Mouse (Mus musculus) heart, embryonic 11.5 days (tissue): ENCODE measurements around the gene Dennd4c. TPM values are rescaled to one million over a fixed set of nuclear protein-coding genes. Genes with fewer than 3 reads are reported as not detected.
A peak's percentile ranks its signal among the peaks of the same experiment; 100 is the strongest.

ENCODE experiments used
- ATAC-seq: fragments of 200-750 bp; cut with Nextera tagmentation; replicated peaks from 2 replicates; pipeline ENCODE4 v1.8.0; 2017; ENCODE audit warnings: moderate library complexity; ENCODE audit not compliant: insufficient number of reproducible peaks, low FRiP score, low TSS enrichment
- H3K27ac ChIP-seq: fragments of 300-500 bp; sonication (generic); 2 replicates; pipeline ENCODE4 v1.5.1; 2014; ENCODE audit warnings: mild to moderate bottlenecking, low read depth, low read length
- H3K27me3 ChIP-seq: fragments of 300-500 bp; sonication (generic); 2 replicates; pipeline ENCODE4 v1.6.1; 2014; ENCODE audit warnings: mild to moderate bottlenecking, low read length, mixed read lengths; ENCODE audit not compliant: control insufficient read depth, insufficient read depth
- H3K36me3 ChIP-seq: fragments of 300-500 bp; sonication (generic); 2 replicates; pipeline ENCODE4 v1.6.1; 2014; ENCODE audit warnings: mild to moderate bottlenecking, low read length, moderate library complexity, mixed read lengths; ENCODE audit not compliant: control insufficient read depth, insufficient read depth
- H3K4me1 ChIP-seq: fragments of 300-500 bp; sonication (generic); 2 replicates; pipeline ENCODE4 v1.6.1; 2014; ENCODE audit warnings: low read length; ENCODE audit not compliant: control insufficient read depth, insufficient read depth
- H3K4me2 ChIP-seq: fragments of 300-500 bp; sonication (generic); 2 replicates; pipeline ENCODE4 v1.6.1; 2014; ENCODE audit warnings: mild to moderate bottlenecking, moderate library complexity
- H3K4me3 ChIP-seq: fragments of 300-500 bp; sonication (generic); 2 replicates; pipeline ENCODE4 v1.5.1; 2014; ENCODE audit warnings: low read depth, low read length
- H3K9ac ChIP-seq: fragments of 300-500 bp; sonication (generic); 2 replicates; pipeline ENCODE4 v1.6.1; 2014; ENCODE audit warnings: mild to moderate bottlenecking, low read depth, low read length, moderate library complexity
- H3K9me3 ChIP-seq: fragments of 300-500 bp; sonication (generic); replicated peaks from 2 replicates; pipeline ENCODE4 v1.6.1; 2016; ENCODE audit warnings: low read length; ENCODE audit not compliant: control insufficient read depth
- WGBS: fragments of 180-500 bp; shearing (Covaris S2); extraction: QIAGEN DNeasy Blood & Tissue Kit; methylation state at CpG from one replicate; pipeline ENCODE4 v1.1.7; 2014; ENCODE audit not compliant: insufficient replicate concordance; 5-methylcytosine and 5-hydroxymethylcytosine counted together
- polyA plus RNA-seq: library from polyadenylated mRNA; unstranded; fragments of >200 nt; fragmentation: Nextera tagmentation; extraction: Ambion mirVana; gene quantifications from 2 replicates; pipeline ENCODE4 v1.2.1, GENCODE M21; 2014

Gene Dennd4c
- polyA plus RNA-seq, 1 experiment from 2014 or later, result 8.3 TPM

DNA sequence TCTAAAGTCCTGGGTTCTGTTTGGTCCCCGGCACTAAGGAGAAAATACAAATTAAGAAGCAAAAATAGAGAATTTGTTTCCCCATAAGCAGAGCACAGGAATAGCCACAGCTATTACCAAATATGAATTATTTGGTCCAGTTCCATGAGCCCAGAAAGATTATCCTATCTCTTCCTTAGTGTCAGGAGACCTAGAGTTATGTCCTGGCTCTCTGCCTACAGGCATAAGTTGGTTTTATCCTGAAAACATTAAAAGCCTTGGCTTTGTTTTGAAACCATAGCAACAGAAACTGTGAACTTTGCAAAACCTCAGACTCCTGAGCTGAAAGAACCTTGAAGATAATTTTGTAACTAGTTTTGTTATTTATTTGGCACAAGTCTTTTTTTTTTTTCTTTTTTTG is 31.2 kb upstream of the Dennd4c start:
- Histone ChIP-seq H3K4me1 (no peaks in the 10 kb centered on the region), H3K36me3 (no peaks in the 10 kb centered on the region), H3K4me3 (no peak overlapping the region), H3K9ac (no peak overlapping the region), H3K27me3 (no peaks in the 10 kb centered on the region), H3K9me3 (no peaks in the 10 kb centered on the region), H3K4me2 (no peak overlapping the region), H3K27ac (no peak overlapping the region)
- no peak for ATAC-seq
- 78% methylated on average over 1 of the region's 1 CpGs for WGBS

DNA sequence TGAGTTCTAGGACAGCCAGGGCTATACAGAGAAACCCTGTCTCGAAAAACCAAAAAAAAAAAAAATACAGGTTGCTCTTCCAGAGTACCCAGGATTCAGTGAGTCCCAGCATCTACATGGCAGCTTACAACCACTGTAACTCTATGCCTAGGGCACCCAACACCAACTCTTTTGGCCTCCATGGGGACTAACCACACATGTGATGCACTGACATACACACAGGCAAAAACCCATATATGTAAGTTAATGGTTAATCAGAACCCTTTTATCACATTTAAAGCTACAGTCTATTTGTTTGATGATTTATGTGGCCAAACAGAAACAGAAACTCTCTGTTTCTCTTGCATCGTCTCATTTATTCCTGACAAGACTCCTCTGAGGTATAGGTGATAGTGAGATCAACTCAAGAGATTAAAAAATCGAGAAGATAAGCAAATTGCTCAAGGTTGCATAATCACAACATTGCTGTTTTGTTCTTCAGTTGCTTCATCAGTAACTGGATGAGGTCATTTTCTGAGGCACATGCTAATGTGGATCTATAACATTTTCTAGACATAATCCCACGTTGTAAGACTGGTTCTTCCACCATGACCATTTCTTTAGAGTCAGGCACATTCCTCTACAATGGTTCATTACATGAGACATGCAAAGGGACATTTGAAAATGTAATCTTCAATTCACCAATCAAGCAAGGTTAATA is 29.3 kb upstream of the Dennd4c start:
- Histone ChIP-seq H3K27ac (no peak overlapping the region), H3K27me3 (no peaks in the 10 kb centered on the region), H3K36me3 (no peaks in the 10 kb centered on the region), H3K4me1 (no peaks in the 10 kb centered on the region), H3K9me3 (no peaks in the 10 kb centered on the region), H3K4me3 (no peak overlapping the region), H3K4me2 (no peak overlapping the region), H3K9ac (no peak overlapping the region)
- ATAC-seq, result no peak
- 70% methylated on average over 4 of the region's 4 CpGs for WGBS

DNA sequence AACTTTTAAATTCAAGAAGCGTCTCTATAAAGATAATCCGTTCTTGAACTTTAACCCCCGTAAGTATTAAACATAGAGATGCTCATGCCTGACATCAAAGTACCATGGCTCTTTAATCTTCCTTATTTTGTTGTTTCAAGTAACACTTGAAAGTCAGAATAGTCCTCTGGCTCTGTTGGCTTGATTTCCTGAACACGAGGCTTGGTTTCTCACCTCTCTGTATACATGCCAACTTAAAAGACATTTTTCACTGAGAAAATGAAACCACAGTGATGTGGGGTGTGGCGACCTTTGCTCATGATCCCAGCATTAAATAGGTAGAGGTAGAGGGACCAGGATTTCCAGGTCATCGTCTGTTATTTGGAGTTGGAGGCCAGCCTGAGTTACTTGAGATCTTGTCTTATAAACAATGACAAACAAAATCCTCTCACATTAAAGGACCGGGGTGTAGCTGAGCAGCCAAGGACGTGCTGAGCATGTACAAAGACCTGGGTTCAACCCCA is 26.4 kb upstream of the Dennd4c start:
- Histone ChIP-seq H3K36me3 (no peaks in the 10 kb centered on the region), H3K4me2 (no peak overlapping the region), H3K27me3 (no peaks in the 10 kb centered on the region), H3K9me3 (no peaks in the 10 kb centered on the region), H3K27ac (no peak overlapping the region), H3K4me3 (no peak overlapping the region), H3K9ac (no peak overlapping the region), H3K4me1 (peaks cover 10% of the 10 kb centered on the region)
- no peak for ATAC-seq
- WGBS, result 72% methylated on average over 8 of the region's 8 CpGs

DNA sequence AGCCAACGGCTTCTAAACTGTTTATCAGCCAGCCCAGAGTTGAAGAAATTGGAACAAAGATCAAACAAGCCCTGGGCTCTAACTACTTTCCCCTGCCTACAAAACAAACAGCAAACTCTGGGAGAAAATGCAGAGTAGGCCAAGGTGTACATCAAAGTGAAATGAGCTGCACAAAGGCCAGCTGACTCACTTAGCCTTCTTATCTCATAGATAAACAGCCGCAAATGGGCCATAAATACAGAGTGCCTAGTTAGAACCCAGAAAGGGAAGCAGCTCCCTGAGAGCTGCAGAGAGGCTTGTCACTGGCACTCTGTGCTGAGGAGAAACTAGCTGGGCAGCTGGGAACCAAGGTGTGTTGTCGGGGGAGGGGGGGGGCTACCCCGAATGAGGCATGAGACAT is 23.2 kb upstream of the Dennd4c start:
- WGBS, result 11% methylated on average over 4 of the region's 4 CpGs
- H3K27ac ChIP-seq, result no peak overlapping the region
- H3K9ac ChIP-seq, result no peak overlapping the region; the same call in 1 of the 2 replicates
- ATAC-seq, result no peak
- H3K27me3 ChIP-seq, result no peaks in the 10 kb centered on the region
- peaks cover 10% of the 10 kb centered on the region for H3K4me1 ChIP-seq
- no peaks in the 10 kb centered on the region for H3K36me3 ChIP-seq
- H3K4me2 ChIP-seq, result peak overlapping the region; percentile 20
- H3K4me3 ChIP-seq, result no peak overlapping the region
- H3K9me3 ChIP-seq, result no peaks in the 10 kb centered on the region

DNA sequence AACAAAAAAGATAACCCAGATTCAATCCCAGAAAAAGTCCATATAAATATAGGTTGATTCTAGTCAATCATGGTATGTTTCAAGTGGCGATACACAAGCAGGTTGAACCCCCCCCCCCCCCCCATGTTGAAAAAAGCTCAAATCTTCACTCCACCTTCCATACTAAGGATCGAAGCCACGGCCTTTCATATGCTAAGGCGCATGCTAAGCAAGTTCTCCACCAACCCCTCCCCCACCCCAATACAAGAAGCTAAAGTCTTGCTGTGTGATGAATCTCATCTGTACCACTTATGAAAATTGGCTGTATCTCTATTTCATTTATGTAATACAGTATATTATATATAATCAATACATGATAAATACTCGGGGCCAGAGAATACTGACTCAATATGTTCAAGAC is 22.2 kb upstream of the Dennd4c start:
- Histone ChIP-seq H3K4me3 (no peak overlapping the region), H3K9ac (no peak overlapping the region), H3K36me3 (no peaks in the 10 kb centered on the region), H3K4me1 (peaks cover 10% of the 10 kb centered on the region), H3K27ac (no peak overlapping the region), H3K4me2 (no peak overlapping the region), H3K27me3 (no peaks in the 10 kb centered on the region), H3K9me3 (no peaks in the 10 kb centered on the region)
- no peak for ATAC-seq
- 88% methylated on average over 5 of the region's 5 CpGs for WGBS

DNA sequence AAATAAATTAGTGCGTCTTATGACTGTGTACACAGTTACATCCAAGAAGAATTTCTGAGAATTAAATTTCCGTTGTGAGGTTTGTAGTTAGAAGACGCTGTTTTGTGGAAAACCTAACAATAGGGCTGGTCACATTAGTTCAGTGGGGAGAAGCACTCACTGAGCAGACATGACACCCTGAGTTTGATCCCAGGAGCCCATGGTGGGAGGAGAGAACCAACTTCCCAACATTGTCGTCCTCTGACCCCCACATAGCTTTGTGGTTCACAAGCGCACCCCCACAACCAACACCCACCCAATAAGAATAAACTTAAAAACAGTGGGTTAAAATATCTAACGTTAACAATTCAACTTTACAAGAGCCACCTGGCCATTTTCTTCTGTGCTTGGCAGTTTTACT is 18.5 kb upstream of the Dennd4c start:
- Histone ChIP-seq H3K9me3 (no peaks in the 10 kb centered on the region), H3K27ac (no peak overlapping the region), H3K36me3 (no peaks in the 10 kb centered on the region), H3K4me1 (peaks cover 10% of the 10 kb centered on the region), H3K4me2 (no peak overlapping the region), H3K27me3 (no peaks in the 10 kb centered on the region), H3K4me3 (no peak overlapping the region), H3K9ac (no peak overlapping the region)
- ATAC-seq, result no peak
- 79% methylated on average over 6 of the region's 6 CpGs for WGBS

DNA sequence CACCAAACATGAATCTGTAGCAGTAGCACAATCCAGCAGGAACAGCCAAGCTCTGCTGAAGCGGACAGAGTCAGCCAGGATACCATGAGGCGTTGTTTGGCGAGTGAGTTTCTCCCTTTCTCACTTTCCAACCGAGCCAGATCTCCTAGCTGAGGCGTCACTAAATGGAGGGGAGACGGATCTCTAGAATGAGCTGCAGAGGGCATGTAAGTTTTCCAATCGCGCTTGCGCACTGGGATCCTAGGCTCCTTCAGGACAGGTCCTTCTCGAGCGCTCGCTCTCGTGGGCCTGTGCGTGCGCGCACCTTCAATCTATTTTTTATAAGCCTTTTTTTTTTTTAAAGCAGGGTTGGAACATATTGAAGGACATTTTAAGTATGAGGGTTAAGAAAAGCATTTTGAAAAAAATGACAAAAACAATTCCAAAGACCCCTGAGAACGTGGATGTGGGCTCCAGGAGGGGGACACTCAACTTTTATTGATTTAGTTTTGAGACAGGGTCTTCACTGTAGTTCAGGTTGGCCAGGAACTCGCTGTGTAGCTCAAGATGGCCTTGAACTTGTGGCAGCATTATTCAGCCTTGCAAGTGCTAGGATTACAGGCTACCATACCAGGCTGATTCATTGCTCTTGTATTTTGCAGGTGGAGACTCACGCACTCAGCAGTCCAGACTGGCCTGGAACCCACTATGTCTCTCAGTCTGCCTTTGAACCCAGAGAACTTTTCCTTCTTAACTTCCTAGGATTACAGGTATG is 14.1 kb upstream of the Dennd4c start:
- Histone ChIP-seq H3K9me3 (no peaks in the 10 kb centered on the region), H3K36me3 (no peaks in the 10 kb centered on the region), H3K27me3 (no peaks in the 10 kb centered on the region), H3K27ac (no peak overlapping the region), H3K4me3 (no peak overlapping the region), H3K4me2 (no peak overlapping the region), H3K4me1 (peaks cover 2% of the 10 kb centered on the region; the same call in 1 of the 2 replicates), H3K9ac (no peak overlapping the region)
- ATAC-seq, result no peak
- WGBS, result 81% methylated on average over 19 of the region's 19 CpGs

DNA sequence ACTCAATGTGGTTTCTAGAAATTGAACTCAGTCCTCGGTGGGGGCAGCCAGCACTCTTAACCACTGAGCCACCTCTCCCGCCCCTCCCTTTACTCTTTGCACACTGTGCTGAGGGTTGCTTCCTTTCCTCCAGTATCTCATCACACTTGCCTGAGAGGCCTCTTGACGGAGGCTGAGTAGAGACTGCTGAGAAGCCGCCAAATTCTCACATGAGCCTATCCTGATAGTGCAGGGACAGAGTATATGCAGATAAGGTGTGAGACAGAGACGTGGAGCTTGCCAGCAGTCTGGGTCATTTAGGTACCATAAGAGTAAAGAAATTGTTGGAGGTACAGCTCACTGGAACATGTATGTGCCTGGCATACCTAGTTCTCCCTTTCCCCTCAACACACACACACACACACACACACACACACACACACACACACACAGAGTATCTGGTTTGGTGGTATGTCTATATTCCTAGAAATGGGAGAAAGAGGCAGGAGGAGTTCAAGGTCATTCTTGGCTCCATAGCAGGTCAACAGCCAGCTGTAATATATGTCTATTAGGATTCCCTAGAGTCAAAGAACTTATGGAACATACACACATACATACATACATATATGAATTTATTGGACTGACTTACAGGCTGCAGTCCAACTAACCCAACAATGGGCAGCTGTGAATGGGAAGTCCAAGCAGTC is 8.9 kb upstream of the Dennd4c start:
- 21% methylated on average over 5 of the region's 5 CpGs for WGBS
- H3K9ac ChIP-seq, result no peak overlapping the region

More for the DNA sequence above, 8.9 kb upstream of the Dennd4c start:
- ATAC-seq, result no peak
- H3K4me1 ChIP-seq, result peaks cover 5% of the 10 kb centered on the region; the same call in 1 of the 2 replicates
- H3K36me3 ChIP-seq, result no peaks in the 10 kb centered on the region
- no peaks in the 10 kb centered on the region for H3K27me3 ChIP-seq
- no peak overlapping the region for H3K27ac ChIP-seq
- H3K4me3 ChIP-seq, result no peak overlapping the region
- no peaks in the 10 kb centered on the region for H3K9me3 ChIP-seq
- H3K4me2 ChIP-seq, result no peak overlapping the region
